Mouse (Mus musculus): Measurements from ENCODE around the gene Cttnbp2nl. TPM values are rescaled to one million over a fixed set of nuclear protein-coding genes. Genes with fewer than 3 reads are reported as not detected.

Gene Cttnbp2nl
- polyA plus RNA-seq, 1 experiment from 2014 or later: 46.7 TPM

DNA sequence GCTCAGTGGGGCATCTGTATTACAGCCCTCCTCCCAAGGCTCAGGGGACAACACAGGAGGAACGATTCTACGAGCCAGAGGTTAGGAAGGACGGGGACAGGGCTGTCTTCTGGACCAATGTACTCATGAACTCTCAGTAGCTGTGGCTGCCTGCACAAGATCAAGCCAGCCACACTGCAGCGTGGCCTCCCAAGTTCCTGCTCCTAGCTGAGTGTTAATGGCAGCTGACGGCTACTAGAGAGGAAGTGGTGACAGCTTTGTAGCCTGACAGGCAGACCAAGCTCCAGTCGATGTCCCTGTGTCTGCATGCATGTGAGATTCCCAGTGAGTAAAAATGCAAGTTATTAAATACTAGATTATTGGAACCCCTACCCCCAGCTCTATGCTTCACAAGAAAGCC lies 51.6 kb downstream of the Cttnbp2nl start:
- H3K9ac ChIP-seq (ENCODE audit: low read depth, low read length): no peak overlapping the region
- no peak for ATAC-seq (ENCODE audit: low FRiP score)

DNA sequence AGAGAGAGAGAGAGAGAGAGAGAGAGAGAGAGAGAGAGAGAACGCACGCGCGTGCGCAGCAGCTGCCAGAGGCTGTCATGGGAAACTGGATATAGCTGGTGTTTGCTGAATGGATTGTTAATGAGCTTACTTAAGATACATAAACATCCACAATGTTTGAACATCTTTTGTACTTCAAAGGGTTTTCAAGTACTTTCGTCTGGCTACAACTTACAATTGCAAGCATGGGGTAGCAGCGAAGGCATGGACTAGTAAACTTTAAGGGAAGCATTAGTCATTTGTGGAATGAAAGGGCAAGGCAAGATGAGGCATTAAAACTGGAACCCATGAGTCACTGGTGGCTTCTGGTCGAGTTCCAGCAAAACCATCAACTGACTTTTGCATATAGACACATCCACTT lies 52.4 kb downstream of the Cttnbp2nl start:
- H3K9ac ChIP-seq (ENCODE audit: low read depth, low read length): no peak overlapping the region
- H3K4me1 ChIP-seq (replicated peaks; ENCODE audit: control insufficient read depth, insufficient read depth, low read length): no peaks in the 10 kb centered on the region
- DNase-seq (ENCODE audit: low spot score): no peak
- H3K4me2 ChIP-seq (replicated peaks; ENCODE audit: low read depth, low read length): no peak overlapping the region
- ATAC-seq (ENCODE audit: low FRiP score): no peak
- peaks cover 12% of the 10 kb centered on the region for H3K36me3 ChIP-seq (ENCODE audit: control insufficient read depth, insufficient read depth, low read length)
- H3K4me3 ChIP-seq (ENCODE audit: low read depth, low read length): no peak overlapping the region
- no peak overlapping the region for H3K27ac ChIP-seq (ENCODE audit: low read depth, low read length)
- H3K27me3 ChIP-seq (ENCODE audit: control insufficient read depth, insufficient read depth, low read length): no peaks in the 10 kb centered on the region
- H3K9me3 ChIP-seq (ENCODE audit: control insufficient read depth, low read length): no peaks in the 10 kb centered on the region
- WGBS: 86% methylated on average over 8 of the region's 8 CpGs

More for the DNA sequence above, 51.6 kb downstream of the Cttnbp2nl start:
- no peak overlapping the region for H3K4me2 ChIP-seq (replicated peaks; ENCODE audit: low read depth, low read length)
- H3K27me3 ChIP-seq (ENCODE audit: control insufficient read depth, insufficient read depth, low read length): no peaks in the 10 kb centered on the region
- no peaks in the 10 kb centered on the region for H3K4me1 ChIP-seq (replicated peaks; ENCODE audit: control insufficient read depth, insufficient read depth, low read length)
- no peak overlapping the region for H3K27ac ChIP-seq (ENCODE audit: low read depth, low read length)
- WGBS: 68% methylated on average over 6 of the region's 6 CpGs
- H3K9me3 ChIP-seq (ENCODE audit: control insufficient read depth, low read length): no peaks in the 10 kb centered on the region
- DNase-seq (ENCODE audit: low spot score): no peak
- peaks cover 14% of the 10 kb centered on the region for H3K36me3 ChIP-seq (ENCODE audit: control insufficient read depth, insufficient read depth, low read length)
- no peak overlapping the region for H3K4me3 ChIP-seq (ENCODE audit: low read depth, low read length)

DNA sequence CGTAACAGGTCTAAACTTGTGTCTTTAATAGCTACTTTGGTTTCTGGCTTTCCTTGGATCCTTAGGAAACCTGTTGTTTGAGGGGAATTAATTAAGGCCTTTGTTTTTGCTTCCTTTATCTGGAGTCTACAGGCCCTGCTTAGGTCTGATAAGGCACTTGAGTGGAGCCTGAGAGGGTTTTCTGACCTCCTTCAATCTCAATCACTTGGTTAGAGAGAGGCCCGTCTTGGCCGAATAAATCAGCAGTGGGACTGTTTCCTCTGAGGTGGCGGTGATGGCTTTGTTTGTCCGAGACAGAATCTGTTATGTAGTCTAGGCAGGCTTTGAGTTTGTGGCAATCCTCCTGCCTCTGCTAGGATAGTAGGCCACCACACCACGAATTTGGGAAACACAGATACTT lies 55.4 kb downstream of the Cttnbp2nl start:
- no peaks in the 10 kb centered on the region for H3K4me1 ChIP-seq (replicated peaks; ENCODE audit: control insufficient read depth, insufficient read depth, low read length)
- ATAC-seq (ENCODE audit: low FRiP score): no peak
- no peaks in the 10 kb centered on the region for H3K9me3 ChIP-seq (ENCODE audit: control insufficient read depth, low read length)
- no peaks in the 10 kb centered on the region for H3K36me3 ChIP-seq (ENCODE audit: control insufficient read depth, insufficient read depth, low read length)
- H3K4me3 ChIP-seq (ENCODE audit: low read depth, low read length): no peak overlapping the region
- no peaks in the 10 kb centered on the region for H3K27me3 ChIP-seq (ENCODE audit: control insufficient read depth, insufficient read depth, low read length)
- 57% methylated on average over 6 of the region's 6 CpGs for WGBS
- no peak overlapping the region for H3K4me2 ChIP-seq (replicated peaks; ENCODE audit: low read depth, low read length)
- no peak for DNase-seq (ENCODE audit: low spot score)
- no peak overlapping the region for H3K27ac ChIP-seq (ENCODE audit: low read depth, low read length)
- no peak overlapping the region for H3K9ac ChIP-seq (ENCODE audit: low read depth, low read length)

DNA sequence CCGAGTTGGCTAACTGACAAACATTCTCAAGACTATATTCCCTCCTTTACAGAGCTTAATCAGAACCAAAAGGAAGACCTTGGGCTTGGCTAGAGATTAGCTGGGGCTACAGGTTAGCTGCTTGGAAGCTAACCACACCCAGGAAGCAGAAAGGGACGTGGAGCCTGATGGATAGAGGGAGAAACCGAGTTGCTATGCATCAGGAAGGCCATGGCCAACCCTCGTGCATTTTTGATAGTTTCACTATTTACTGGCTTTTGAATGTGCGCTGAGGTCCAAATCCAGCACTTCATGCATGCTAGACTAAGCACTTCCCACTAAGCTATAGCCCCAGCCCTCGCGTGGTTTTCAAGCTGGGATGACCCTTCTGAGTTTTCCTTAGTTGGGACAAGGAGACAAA lies 57.2 kb downstream of the Cttnbp2nl start:
- Histone ChIP-seq H3K9ac (ENCODE audit: low read depth, low read length) (no peak overlapping the region), H3K4me1 (replicated peaks; ENCODE audit: control insufficient read depth, insufficient read depth, low read length) (no peaks in the 10 kb centered on the region), H3K4me2 (replicated peaks; ENCODE audit: low read depth, low read length) (no peak overlapping the region), H3K27ac (ENCODE audit: low read depth, low read length) (no peak overlapping the region), H3K4me3 (ENCODE audit: low read depth, low read length) (no peak overlapping the region), H3K36me3 (ENCODE audit: control insufficient read depth, insufficient read depth, low read length) (no peaks in the 10 kb centered on the region), H3K9me3 (ENCODE audit: control insufficient read depth, low read length) (no peaks in the 10 kb centered on the region), H3K27me3 (ENCODE audit: control insufficient read depth, insufficient read depth, low read length) (no peaks in the 10 kb centered on the region)
- no peak for ATAC-seq (ENCODE audit: low FRiP score)
- 88% methylated on average over 7 of the region's 7 CpGs for WGBS
- DNase-seq (ENCODE audit: low spot score): no peak

DNA sequence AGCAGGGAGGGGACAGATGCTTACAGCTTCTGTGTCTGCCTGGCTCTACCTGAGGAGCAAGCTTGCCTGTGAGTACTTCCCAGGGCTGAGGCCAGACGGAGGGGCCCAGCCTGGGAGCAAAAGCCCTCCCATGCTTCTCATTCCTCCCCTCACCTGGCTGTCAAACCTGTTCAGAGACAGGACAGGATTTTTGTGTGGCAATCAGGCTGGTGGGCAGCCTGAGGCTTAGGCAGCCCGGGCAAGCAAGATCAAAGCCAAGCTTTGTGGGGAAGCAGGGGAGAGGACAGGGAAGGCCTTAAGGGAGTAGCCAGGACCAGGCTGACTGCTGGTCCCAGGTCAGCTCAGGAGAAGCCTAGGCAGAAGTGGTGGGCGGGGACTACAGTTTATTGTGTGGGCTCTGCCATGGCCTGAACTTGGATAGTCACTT lies 58.5 kb downstream of the Cttnbp2nl start:
- Histone ChIP-seq H3K4me3 (ENCODE audit: low read depth, low read length) (no peak overlapping the region), H3K36me3 (ENCODE audit: control insufficient read depth, insufficient read depth, low read length) (no peaks in the 10 kb centered on the region), H3K4me1 (replicated peaks; ENCODE audit: control insufficient read depth, insufficient read depth, low read length) (no peaks in the 10 kb centered on the region), H3K27me3 (ENCODE audit: control insufficient read depth, insufficient read depth, low read length) (no peaks in the 10 kb centered on the region), H3K9ac (ENCODE audit: low read depth, low read length) (no peak overlapping the region), H3K9me3 (ENCODE audit: control insufficient read depth, low read length) (no peaks in the 10 kb centered on the region), H3K4me2 (replicated peaks; ENCODE audit: low read depth, low read length) (no peak overlapping the region), H3K27ac (ENCODE audit: low read depth, low read length) (no peak overlapping the region)
- DNase-seq (ENCODE audit: low spot score): no peak
- WGBS: 47% methylated on average over 3 of the region's 3 CpGs
- no peak for ATAC-seq (ENCODE audit: low FRiP score)

DNA sequence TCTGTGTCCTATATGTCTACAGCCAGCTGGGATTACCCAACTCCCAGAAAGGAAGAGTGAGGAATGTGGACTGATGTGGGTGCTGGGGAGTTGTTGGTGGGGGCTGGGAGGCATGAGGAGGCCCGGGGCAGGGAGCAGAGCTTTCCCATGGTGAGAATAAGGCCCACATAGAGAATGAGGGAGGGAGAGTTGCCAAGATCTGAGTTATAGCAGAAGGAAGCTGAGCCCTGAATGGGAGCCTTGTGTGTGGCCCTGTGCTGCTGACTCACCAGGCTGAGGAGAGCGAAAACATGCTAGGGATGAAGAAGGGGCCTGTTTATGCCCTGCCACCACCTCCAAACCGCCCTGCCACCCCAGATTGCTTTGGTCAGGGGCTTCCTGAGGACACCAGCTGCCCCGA lies 59.1 kb downstream of the Cttnbp2nl start:
- 60% methylated on average over 4 of the region's 4 CpGs for WGBS

DNA sequence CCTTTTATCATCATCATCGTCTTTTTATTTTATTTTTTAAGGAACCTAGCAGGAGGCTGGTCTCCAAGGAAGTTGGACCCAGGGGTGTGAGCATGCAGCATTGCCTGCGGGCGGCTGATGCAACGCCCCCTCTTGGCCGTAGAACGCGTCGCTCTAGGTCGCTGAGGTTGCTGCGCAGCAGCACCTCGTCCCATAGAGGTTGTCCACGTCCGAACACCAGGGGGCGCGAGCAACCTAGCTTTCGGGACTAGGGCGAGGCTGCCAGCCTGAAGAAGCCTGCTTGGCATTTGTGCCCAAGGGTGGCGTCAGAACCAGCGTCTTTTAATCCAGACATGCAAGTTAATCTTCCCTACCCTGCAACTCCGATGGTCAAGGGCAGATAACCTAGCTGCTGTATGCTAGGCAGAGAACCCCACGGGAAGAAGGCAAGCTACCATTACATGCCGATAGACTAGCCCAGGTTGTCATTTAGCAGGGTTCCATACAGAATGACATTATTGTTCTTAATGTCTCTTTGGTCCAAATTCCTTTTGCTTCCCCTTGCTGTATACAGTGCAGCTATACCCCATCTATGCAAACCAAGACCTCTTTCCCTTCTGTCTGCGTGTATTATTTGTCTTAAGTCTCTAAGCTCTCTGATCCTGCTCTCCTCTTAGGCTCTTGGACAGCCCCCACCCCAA lies 60.1 kb downstream of the Cttnbp2nl start:
- no peaks in the 10 kb centered on the region for H3K4me1 ChIP-seq (replicated peaks; ENCODE audit: control insufficient read depth, insufficient read depth, low read length)
- WGBS: 14% methylated on average over 23 of the region's 23 CpGs
- no peak overlapping the region for H3K4me2 ChIP-seq (replicated peaks; ENCODE audit: low read depth, low read length)
- no peak overlapping the region for H3K27ac ChIP-seq (ENCODE audit: low read depth, low read length)
- no peaks in the 10 kb centered on the region for H3K9me3 ChIP-seq (ENCODE audit: control insufficient read depth, low read length)
- peak; percentile 81 for ATAC-seq (ENCODE audit: low FRiP score)
- H3K4me3 ChIP-seq (ENCODE audit: low read depth, low read length): no peak overlapping the region
- no peaks in the 10 kb centered on the region for H3K27me3 ChIP-seq (ENCODE audit: control insufficient read depth, insufficient read depth, low read length)
- peak; percentile 92 for DNase-seq (ENCODE audit: low spot score)
- no peak overlapping the region for H3K9ac ChIP-seq (ENCODE audit: low read depth, low read length)
- no peaks in the 10 kb centered on the region for H3K36me3 ChIP-seq (ENCODE audit: control insufficient read depth, insufficient read depth, low read length)

More for the DNA sequence above, 59.1 kb downstream of the Cttnbp2nl start:
- H3K4me3 ChIP-seq (ENCODE audit: low read depth, low read length): no peak overlapping the region
- H3K4me2 ChIP-seq (replicated peaks; ENCODE audit: low read depth, low read length): no peak overlapping the region
- no peak overlapping the region for H3K9ac ChIP-seq (ENCODE audit: low read depth, low read length)
- H3K27ac ChIP-seq (ENCODE audit: low read depth, low read length): no peak overlapping the region
- no peak for DNase-seq (ENCODE audit: low spot score)
- H3K27me3 ChIP-seq (ENCODE audit: control insufficient read depth, insufficient read depth, low read length): no peaks in the 10 kb centered on the region
- no peaks in the 10 kb centered on the region for H3K9me3 ChIP-seq (ENCODE audit: control insufficient read depth, low read length)
- H3K4me1 ChIP-seq (replicated peaks; ENCODE audit: control insufficient read depth, insufficient read depth, low read length): no peaks in the 10 kb centered on the region
- ATAC-seq (ENCODE audit: low FRiP score): 0 out of 2 replicates have a peak, but pooled peaks have one; percentile 11
- no peaks in the 10 kb centered on the region for H3K36me3 ChIP-seq (ENCODE audit: control insufficient read depth, insufficient read depth, low read length)

DNA sequence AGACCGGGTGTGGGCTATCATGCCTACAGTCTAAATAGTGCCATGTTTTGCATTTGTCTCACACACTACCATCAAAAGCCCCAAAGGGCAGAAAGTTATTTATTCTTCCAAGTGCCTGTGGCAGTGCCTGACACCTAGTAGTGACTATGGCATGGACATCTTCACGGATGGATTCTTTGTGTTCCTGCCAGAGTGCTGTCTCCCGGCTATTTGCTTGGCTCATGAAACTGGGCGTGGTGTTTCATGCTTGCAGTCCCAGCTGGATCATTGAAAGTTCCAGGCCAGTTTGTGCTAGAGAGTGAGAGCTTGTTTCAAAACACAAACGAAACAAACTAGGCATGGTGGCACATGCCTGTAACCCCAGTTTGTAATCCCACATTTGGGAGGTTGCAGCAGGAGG lies 61.2 kb downstream of the Cttnbp2nl start:
- Histone ChIP-seq H3K4me1 (replicated peaks; ENCODE audit: control insufficient read depth, insufficient read depth, low read length) (no peaks in the 10 kb centered on the region), H3K27ac (ENCODE audit: low read depth, low read length) (no peak overlapping the region), H3K9me3 (ENCODE audit: control insufficient read depth, low read length) (no peaks in the 10 kb centered on the region), H3K4me3 (ENCODE audit: low read depth, low read length) (no peak overlapping the region), H3K27me3 (ENCODE audit: control insufficient read depth, insufficient read depth, low read length) (no peaks in the 10 kb centered on the region), H3K4me2 (replicated peaks; ENCODE audit: low read depth, low read length) (no peak overlapping the region), H3K36me3 (ENCODE audit: control insufficient read depth, insufficient read depth, low read length) (no peaks in the 10 kb centered on the region), H3K9ac (ENCODE audit: low read depth, low read length) (no peak overlapping the region)
- 86% methylated on average over 5 of the region's 5 CpGs for WGBS
- ATAC-seq (ENCODE audit: low FRiP score) (no peak), DNase-seq (ENCODE audit: low spot score) (no peak)

DNA sequence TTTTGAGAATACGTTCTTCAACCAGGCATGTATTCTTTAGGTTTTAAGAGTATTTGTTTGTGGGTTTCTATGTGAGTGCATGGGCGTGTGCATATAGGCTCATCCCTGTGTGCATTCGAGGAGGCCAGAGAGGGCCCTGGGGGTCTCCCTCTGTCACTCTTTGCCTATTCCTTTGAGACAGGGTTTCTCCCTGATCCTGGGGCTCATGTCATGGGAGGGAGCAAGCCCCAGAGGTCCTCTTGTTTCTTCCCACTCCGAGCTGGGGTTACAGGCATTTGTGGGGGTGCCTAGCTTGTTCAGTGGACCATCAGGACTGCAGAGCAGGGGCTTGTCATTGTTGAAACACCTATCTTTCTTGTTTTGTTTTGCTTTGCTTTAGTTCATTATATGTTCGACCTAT lies 65.1 kb downstream of the Cttnbp2nl start:
- Histone ChIP-seq H3K4me1 (replicated peaks; ENCODE audit: control insufficient read depth, insufficient read depth, low read length) (no peaks in the 10 kb centered on the region), H3K27ac (ENCODE audit: low read depth, low read length) (no peak overlapping the region), H3K4me3 (ENCODE audit: low read depth, low read length) (no peak overlapping the region), H3K4me2 (replicated peaks; ENCODE audit: low read depth, low read length) (no peak overlapping the region), H3K27me3 (ENCODE audit: control insufficient read depth, insufficient read depth, low read length) (no peaks in the 10 kb centered on the region), H3K9me3 (ENCODE audit: control insufficient read depth, low read length) (no peaks in the 10 kb centered on the region), H3K36me3 (ENCODE audit: control insufficient read depth, insufficient read depth, low read length) (no peaks in the 10 kb centered on the region), H3K9ac (ENCODE audit: low read depth, low read length) (no peak overlapping the region)
- DNase-seq (ENCODE audit: low spot score) (no peak), ATAC-seq (ENCODE audit: low FRiP score) (no peak)
- 75% methylated on average over 5 of the region's 5 CpGs for WGBS

Measured in hindbrain, embryonic 11.5 days (tissue).